30 mouse cellular contexts compared by ENCODE assay signal in genomic region chr7:18241217-18241616, GRCm38 (mm10). TPM values are rescaled to one million over a fixed set of nuclear protein-coding genes. Genes with fewer than 3 reads are reported as not detected.
"Had no signal": no experiment of that assay in that cellular context is flagged by ENCODE, and none has a peak within 500 bp of the region (broad histone marks: within the 10 kb centered on the region; RNA-seq: fewer than 3 reads in every experiment).

No protein-coding gene starts in this region.

- H3K36me3 ChIP-seq: kidney, embryonic 15.5 days; limb, embryonic 12.5 days; limb, embryonic 15.5 days; neural tube, embryonic 12.5 days; neural tube, embryonic 15.5 days had no signal

- ATAC-seq: liver, postnatal 0 days; lung, postnatal 0 days had no signal

- DNase-seq: kidney, adult 8-10 months; kidney, postnatal 10 days; kidney, postnatal 36 days; layer of hippocampus, postnatal 36 days; left cerebral cortex, postnatal 4 days; liver, postnatal 0 days; lung, embryonic 14.5 days; midbrain, embryonic 14.5 days; retina, postnatal 1 day; thymus, adult 18-20 months; thymus, postnatal 4 days had no signal

- H3K9me3 ChIP-seq: kidney, embryonic 15.5 days; limb, embryonic 15.5 days had no signal

- H3K4me1 ChIP-seq: kidney, embryonic 15.5 days; limb, embryonic 12.5 days; limb, embryonic 15.5 days; neural tube, embryonic 12.5 days; neural tube, embryonic 15.5 days had no signal

- H3K27me3 ChIP-seq: kidney, embryonic 15.5 days; limb, embryonic 12.5 days; limb, embryonic 15.5 days; neural tube, embryonic 12.5 days; neural tube, embryonic 15.5 days had no signal

- H3K4me3 ChIP-seq: kidney, embryonic 15.5 days; left cerebral cortex, adult 2 months; limb, embryonic 12.5 days; limb, embryonic 15.5 days; neural tube, embryonic 12.5 days; neural tube, embryonic 15.5 days had no signal

RNA-seq across cellular contexts. Expression of gene Mill1, which starts 3.9 kb away (rescaled TPM):
- total RNA-seq: layer of hippocampus, adult 8-10 months; layer of hippocampus, postnatal 10 days; layer of hippocampus, postnatal 36 days; left cerebral cortex, adult 2 months; left cerebral cortex, postnatal 10 days; left cerebral cortex, postnatal 4 days; megakaryocyte-erythroid progenitor cell, adult 5-6 weeks had no signal
- polyA plus RNA-seq: kidney, embryonic 15.5 days; limb, embryonic 12.5 days; liver, embryonic 11.5 days; liver, embryonic 14.5 days; liver, postnatal 0 days; lung, embryonic 14.5 days; lung, postnatal 0 days; macrophage; midbrain, embryonic 11.5 days; midbrain, embryonic 14.5 days; neural tube, embryonic 12.5 days; neural tube, embryonic 15.5 days; small intestine, adult 2 months; spleen, adult 2 months; stomach, embryonic 16.5 days; testis, adult 2 months had no signal
